Mouse (Mus musculus) intestine, embryonic 16.5 days (tissue): ENCODE data around the gene Rpl13. TPM values are rescaled to one million over a fixed set of nuclear protein-coding genes. Genes with fewer than 3 reads are reported as not detected.
"Not testable (repeated sequence)": the region's sequence is repeated elsewhere in the genome, so short reads cannot be mapped to it uniquely, and the experiment has no call there.

Source experiments
- ATAC-seq: fragments of 200-750 bp; cut with Nextera tagmentation; 2 replicates; pipeline ENCODE4 v1.8.0; 2017; ENCODE audit warnings: moderate TSS enrichment, moderate library complexity
- H3K27ac ChIP-seq: fragments of 300-500 bp; sonication (generic); 2 replicates; pipeline ENCODE4 v1.5.1; 2014; ENCODE audit warnings: mild to moderate bottlenecking, low read length
- H3K27me3 ChIP-seq: fragments of 300-500 bp; sonication (generic); replicated peaks from 2 replicates; pipeline ENCODE4 v1.6.1; 2014; ENCODE audit warnings: low read length, control low read depth, mixed read lengths; ENCODE audit not compliant: control insufficient read depth, insufficient read depth
- H3K36me3 ChIP-seq: fragments of 300-500 bp; sonication (generic); 2 replicates; pipeline ENCODE4 v1.6.1; 2014; ENCODE audit warnings: low read length, control low read depth; ENCODE audit not compliant: control insufficient read depth, insufficient read depth
- H3K4me1 ChIP-seq: fragments of 300-500 bp; sonication (generic); 2 replicates; pipeline ENCODE4 v1.6.1; 2014; ENCODE audit warnings: low read length, control low read depth, mixed read lengths; ENCODE audit not compliant: control insufficient read depth, insufficient read depth
- H3K4me2 ChIP-seq: fragments of 300-500 bp; sonication (generic); 2 replicates; pipeline ENCODE4 v1.6.1; 2014; ENCODE audit warnings: low read depth, low read length, control low read depth
- H3K4me3 ChIP-seq: fragments of 300-500 bp; sonication (generic); 2 replicates; pipeline ENCODE4 v1.5.1; 2014; ENCODE audit warnings: mild to moderate bottlenecking, low read length
- H3K9ac ChIP-seq: fragments of 300-500 bp; sonication (generic); 2 replicates; pipeline ENCODE4 v1.6.1; 2014; ENCODE audit warnings: low read depth, low read length
- H3K9me3 ChIP-seq: fragments of 300-500 bp; sonication (generic); 2 replicates; pipeline ENCODE4 v1.6.1; 2016; ENCODE audit warnings: low read length, control low read depth; ENCODE audit not compliant: control insufficient read depth
- WGBS: fragments of 180-500 bp; shearing (Covaris S2); extraction: QIAGEN DNeasy Blood & Tissue Kit; methylation state at CpG from one replicate; pipeline ENCODE4 v1.1.7; 2014; 5-methylcytosine and 5-hydroxymethylcytosine counted together
- polyA plus RNA-seq: library from polyadenylated mRNA; unstranded; fragments of >200 nt; fragmentation: Nextera tagmentation; extraction: Ambion mirVana; gene quantifications from 2 replicates; pipeline ENCODE4 v1.2.1, GENCODE M21; 2015

Rpl13 gene
- polyA plus RNA-seq, 1 experiment from 2014 or later, result 1,521 TPM

- Histone ChIP-seq H3K4me2 (no peak overlapping the region), H3K4me3 (no peak overlapping the region), H3K27ac (no peak overlapping the region), H3K36me3 (peaks cover 21% of the 10 kb centered on the region), H3K9ac (no peak overlapping the region), H3K9me3 (no peaks in the 10 kb centered on the region), H3K4me1 (no peaks in the 10 kb centered on the region), H3K27me3 (no peaks in the 10 kb centered on the region)
- no peak for ATAC-seq
- WGBS, result 78% methylated on average over 6 of the region's 6 CpGs
These were observed 19.2 kb upstream of the Rpl13 start for GRCm38 (mm10) chr8:123082993-123083392.

GRCm38 (mm10) chr8:123083610-123084009 lies 18.5 kb upstream of the Rpl13 start:
- Histone ChIP-seq H3K9ac (no peak overlapping the region), H3K27ac (no peak overlapping the region), H3K36me3 (peaks cover 23% of the 10 kb centered on the region), H3K4me3 (no peak overlapping the region), H3K4me2 (no peak overlapping the region), H3K9me3 (no peaks in the 10 kb centered on the region), H3K27me3 (no peaks in the 10 kb centered on the region), H3K4me1 (no peaks in the 10 kb centered on the region)
- 92% methylated on average over 12 of the region's 12 CpGs for WGBS
- ATAC-seq, result no peak

GRCm38 (mm10) chr8:123087289-123087688 lies 14.9 kb upstream of the Rpl13 start:
- no peaks in the 10 kb centered on the region for H3K4me1 ChIP-seq
- no peak overlapping the region for H3K9ac ChIP-seq
- peaks cover 19% of the 10 kb centered on the region for H3K36me3 ChIP-seq
- no peak overlapping the region for H3K4me2 ChIP-seq
- no peak overlapping the region for H3K27ac ChIP-seq
- no peak overlapping the region for H3K4me3 ChIP-seq
- WGBS, result 86% methylated on average over 9 of the region's 9 CpGs
- no peaks in the 10 kb centered on the region for H3K9me3 ChIP-seq
- no peak for ATAC-seq
- H3K27me3 ChIP-seq, result no peaks in the 10 kb centered on the region

DNA sequence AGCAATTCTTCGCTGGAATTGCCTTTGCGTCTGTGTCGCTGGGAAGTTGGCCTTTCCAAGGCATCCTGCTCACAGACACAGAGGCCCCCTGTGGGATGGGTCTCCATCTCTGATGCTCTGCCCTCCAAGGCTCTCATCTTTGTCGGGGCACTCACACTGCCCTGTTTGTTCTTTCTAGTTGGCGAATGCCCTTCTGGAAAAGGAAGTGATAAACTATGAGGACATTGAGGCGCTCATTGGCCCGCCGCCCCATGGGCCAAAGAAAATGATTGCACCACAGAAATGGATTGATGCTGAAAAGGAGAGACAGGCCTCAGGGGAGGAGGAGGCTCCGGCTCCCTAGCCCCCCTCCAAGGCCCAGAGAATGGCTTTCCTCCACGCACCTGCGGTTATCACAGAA lies 4.9 kb upstream of the Rpl13 start:
- Histone ChIP-seq H3K9me3 (no peaks in the 10 kb centered on the region), H3K9ac (no peak overlapping the region), H3K4me2 (no peak overlapping the region), H3K4me1 (no peaks in the 10 kb centered on the region), H3K36me3 (peaks cover 6% of the 10 kb centered on the region), H3K4me3 (no peak overlapping the region), H3K27me3 (no peaks in the 10 kb centered on the region), H3K27ac (peak overlapping the region; percentile 6; the same call in 1 of the 2 replicates)
- ATAC-seq, result no peak
- WGBS, result 86% methylated on average over 11 of the region's 11 CpGs

- Histone ChIP-seq H3K9me3 (no peaks in the 10 kb centered on the region), H3K4me3 (no peak overlapping the region), H3K36me3 (peaks cover 6% of the 10 kb centered on the region), H3K4me1 (no peaks in the 10 kb centered on the region), H3K9ac (no peak overlapping the region), H3K27me3 (no peaks in the 10 kb centered on the region), H3K4me2 (no peak overlapping the region), H3K27ac (no peak overlapping the region)
- ATAC-seq, result no peak
- WGBS, result 77% methylated on average over 12 of the region's 12 CpGs
These were observed 4.2 kb upstream of the Rpl13 start for GRCm38 (mm10) chr8:123097786-123098584.

- no peaks in the 10 kb centered on the region for H3K27me3 ChIP-seq
- H3K9ac ChIP-seq, result no peak overlapping the region
- no peak for ATAC-seq
- peaks cover 14% of the 10 kb centered on the region for H3K4me1 ChIP-seq
- H3K36me3 ChIP-seq, result peaks cover 8% of the 10 kb centered on the region
- H3K4me2 ChIP-seq, result no peak overlapping the region
- H3K27ac ChIP-seq, result peak overlapping the region; percentile 39; the same call in 1 of the 2 replicates
- H3K9me3 ChIP-seq, result no peaks in the 10 kb centered on the region
- WGBS, result 57% methylated on average over 8 of the region's 8 CpGs
- H3K4me3 ChIP-seq, result no peak overlapping the region
These were observed 1.9 kb upstream of the Rpl13 start for GRCm38 (mm10) chr8:123100288-123100687.

GRCm38 (mm10) chr8:123101244-123101643 lies 906 bp upstream of the Rpl13 start:
- Histone ChIP-seq H3K36me3 (peaks cover 12% of the 10 kb centered on the region), H3K9me3 (no peaks in the 10 kb centered on the region), H3K4me1 (peaks cover 14% of the 10 kb centered on the region), H3K27me3 (no peaks in the 10 kb centered on the region), H3K27ac (no peak overlapping the region), H3K4me3 (no peak overlapping the region; the same call in 1 of the 2 replicates), H3K9ac (no peak overlapping the region; the same call in 1 of the 2 replicates), H3K4me2 (no peak overlapping the region)
- no peak for ATAC-seq
- 71% methylated on average over 4 of the region's 4 CpGs for WGBS

DNA sequence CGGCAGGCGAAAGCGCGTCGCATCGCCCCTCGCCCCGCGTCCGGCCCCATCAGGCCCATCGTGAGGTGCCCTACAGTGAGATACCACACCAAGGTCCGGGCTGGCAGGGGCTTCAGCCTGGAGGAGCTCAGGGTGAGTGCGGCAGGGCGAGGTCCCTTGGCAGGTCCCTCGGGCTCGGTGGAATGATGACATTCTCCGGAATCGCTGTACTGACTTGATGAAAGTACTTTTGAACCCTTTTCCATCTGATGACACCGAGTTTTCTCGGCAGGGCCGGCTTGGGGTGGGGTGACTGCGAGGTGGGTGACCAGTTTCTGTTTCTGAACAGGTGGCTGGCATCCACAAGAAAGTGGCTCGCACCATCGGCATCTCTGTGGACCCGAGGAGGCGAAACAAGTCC lies 705 bp downstream of the Rpl13 start:
- WGBS, result under 1% methylated on average over 26 of the region's 26 CpGs
- H3K4me2 ChIP-seq, result peak overlapping the region; percentile 79
- H3K9me3 ChIP-seq, H3K27me3 ChIP-seq: not testable (repeated sequence)
- H3K4me3 ChIP-seq, result peak overlapping the region; percentile 81
- peaks cover 12% of the 10 kb centered on the region for H3K36me3 ChIP-seq
- peak overlapping the region; percentile 95 for H3K9ac ChIP-seq
- 0 out of 2 replicates have a peak, but pooled peaks have one; percentile 2 for ATAC-seq
- H3K4me1 ChIP-seq, result peaks cover 14% of the 10 kb centered on the region
- peak overlapping the region; percentile 91 for H3K27ac ChIP-seq

GRCm38 (mm10) chr8:123103285-123103684 lies 1.1 kb downstream of the Rpl13 start:
- no peaks in the 10 kb centered on the region for H3K27me3 ChIP-seq
- ATAC-seq, result no peak
- peaks cover 14% of the 10 kb centered on the region for H3K4me1 ChIP-seq
- peak overlapping the region; percentile 81 for H3K4me3 ChIP-seq
- 14% methylated on average over 14 of the region's 15 CpGs for WGBS
- peaks cover 12% of the 10 kb centered on the region for H3K36me3 ChIP-seq
- peak overlapping the region; percentile 91 for H3K27ac ChIP-seq
- peak overlapping the region; percentile 95 for H3K9ac ChIP-seq
- peak overlapping the region; percentile 79 for H3K4me2 ChIP-seq
- no peaks in the 10 kb centered on the region for H3K9me3 ChIP-seq
